Mouse (Mus musculus): Measurements from ENCODE around the gene Pex6. TPM values are rescaled to one million over a fixed set of nuclear protein-coding genes. Genes with fewer than 3 reads are reported as not detected.
"Not testable (repeated sequence)": the region's sequence is repeated elsewhere in the genome, so short reads cannot be mapped to it uniquely, and the experiment has no call there.

Gene Pex6
- polyA plus RNA-seq, 1 experiment, result 74.9 TPM

- Histone ChIP-seq H3K4me3 (ENCODE audit: low read depth, low read length) (no peak within 1 kb of the TSS), H3K27ac (ENCODE audit: insufficient read depth, low read depth, low read length) (no peak within 1 kb of the TSS), H3K36me3 (ENCODE audit: control insufficient read depth, insufficient read depth, low read length) (no peaks in the 10 kb centered on the region), H3K4me1 (ENCODE audit: control insufficient read depth, insufficient read depth, insufficient read length, low read length) (no peaks in the 10 kb centered on the region; the same call in 1 of the 2 replicates), H3K27me3 (ENCODE audit: control insufficient read depth, insufficient read depth, low read length) (no peaks in the 10 kb centered on the region)
- WGBS, result 67% methylated on average over 2 of the region's 2 CpGs
- TF ChIP-seq CTCF (IDR thresholded peaks at IDR 0.05; ENCODE audit: extremely low read depth, insufficient read length, insufficient replicate concordance, low read depth, low read length) (no peak), POLR2A (IDR thresholded peaks at IDR 0.05; ENCODE audit: low read depth, low read length) (no peak)
Observed at GRCm38 (mm10) chr17:46763544-46763943, 52.3 kb downstream of the Pex6 start, which contains the start of gene Ptcra. Ptcra (minus strand) TSS chr17:46763712.

GRCm38 (mm10) chr17:46764916-46765315, 53.7 kb downstream of the Pex6 start:
- H3K27ac ChIP-seq (ENCODE audit: insufficient read depth, low read depth, low read length); H3K27me3 ChIP-seq (ENCODE audit: control insufficient read depth, insufficient read depth, low read length); H3K36me3 ChIP-seq (ENCODE audit: control insufficient read depth, insufficient read depth, low read length); H3K4me3 ChIP-seq (ENCODE audit: low read depth, low read length); H3K4me1 ChIP-seq (ENCODE audit: control insufficient read depth, insufficient read depth, insufficient read length, low read length): not testable (repeated sequence)
- 57% methylated on average over 9 of the region's 9 CpGs for WGBS

- H3K36me3 ChIP-seq (ENCODE audit: control insufficient read depth, insufficient read depth, low read length), result no peaks in the 10 kb centered on the region
- WGBS, result 44% methylated on average over 8 of the region's 8 CpGs
- no peaks in the 10 kb centered on the region for H3K27me3 ChIP-seq (ENCODE audit: control insufficient read depth, insufficient read depth, low read length)
- TF ChIP-seq CTCF (IDR thresholded peaks at IDR 0.05; ENCODE audit: extremely low read depth, insufficient read length, insufficient replicate concordance, low read depth, low read length) (no peak), POLR2A (IDR thresholded peaks at IDR 0.05; ENCODE audit: low read depth, low read length) (no peak)
- no peak overlapping the region for H3K27ac ChIP-seq (ENCODE audit: insufficient read depth, low read depth, low read length)
- no peak overlapping the region for H3K4me3 ChIP-seq (ENCODE audit: low read depth, low read length)
- no peaks in the 10 kb centered on the region; the same call in none of the 2 replicates for H3K4me1 ChIP-seq (ENCODE audit: control insufficient read depth, insufficient read depth, insufficient read length, low read length)
Observed at GRCm38 (mm10) chr17:46767868-46768267, 56.6 kb downstream of the Pex6 start.

- Histone ChIP-seq H3K4me3 (ENCODE audit: low read depth, low read length) (no peak overlapping the region), H3K27ac (ENCODE audit: insufficient read depth, low read depth, low read length) (no peak overlapping the region), H3K36me3 (ENCODE audit: control insufficient read depth, insufficient read depth, low read length) (peaks cover 8% of the 10 kb centered on the region), H3K4me1 (ENCODE audit: control insufficient read depth, insufficient read depth, insufficient read length, low read length) (no peaks in the 10 kb centered on the region; the same call in none of the 2 replicates), H3K27me3 (ENCODE audit: control insufficient read depth, insufficient read depth, low read length) (no peaks in the 10 kb centered on the region)
- 94% methylated on average over 11 of the region's 11 CpGs for WGBS
- TF ChIP-seq POLR2A (IDR thresholded peaks at IDR 0.05; ENCODE audit: low read depth, low read length) (no peak), CTCF (IDR thresholded peaks at IDR 0.05; ENCODE audit: extremely low read depth, insufficient read length, insufficient replicate concordance, low read depth, low read length) (no peak)
Observed at GRCm38 (mm10) chr17:46770546-46770945, 59.3 kb downstream of the Pex6 start.

- Histone ChIP-seq H3K4me3 (ENCODE audit: low read depth, low read length) (no peak overlapping the region), H3K27me3 (ENCODE audit: control insufficient read depth, insufficient read depth, low read length) (no peaks in the 10 kb centered on the region), H3K36me3 (ENCODE audit: control insufficient read depth, insufficient read depth, low read length) (peaks cover 13% of the 10 kb centered on the region), H3K27ac (ENCODE audit: insufficient read depth, low read depth, low read length) (no peak overlapping the region), H3K4me1 (ENCODE audit: control insufficient read depth, insufficient read depth, insufficient read length, low read length) (no peaks in the 10 kb centered on the region; the same call in none of the 2 replicates)
- TF ChIP-seq POLR2A (IDR thresholded peaks at IDR 0.05; ENCODE audit: low read depth, low read length), result no peak
- TF ChIP-seq CTCF (IDR thresholded peaks at IDR 0.05; ENCODE audit: extremely low read depth, insufficient read length, insufficient replicate concordance, low read depth, low read length), result no peak
- 85% methylated on average over 4 of the region's 4 CpGs for WGBS
Observed at GRCm38 (mm10) chr17:46771025-46771424, 59.8 kb downstream of the Pex6 start.

GRCm38 (mm10) chr17:46771616-46772015, 60.4 kb downstream of the Pex6 start:
- Histone ChIP-seq H3K4me3 (ENCODE audit: low read depth, low read length) (no peak overlapping the region), H3K36me3 (ENCODE audit: control insufficient read depth, insufficient read depth, low read length) (peaks cover 17% of the 10 kb centered on the region), H3K27me3 (ENCODE audit: control insufficient read depth, insufficient read depth, low read length) (no peaks in the 10 kb centered on the region), H3K27ac (ENCODE audit: insufficient read depth, low read depth, low read length) (no peak overlapping the region), H3K4me1 (ENCODE audit: control insufficient read depth, insufficient read depth, insufficient read length, low read length) (no peaks in the 10 kb centered on the region; the same call in none of the 2 replicates)
- TF ChIP-seq CTCF (IDR thresholded peaks at IDR 0.05; ENCODE audit: extremely low read depth, insufficient read length, insufficient replicate concordance, low read depth, low read length), result no peak
- TF ChIP-seq POLR2A (IDR thresholded peaks at IDR 0.05; ENCODE audit: low read depth, low read length), result no peak
- 58% methylated on average over 17 of the region's 17 CpGs for WGBS

- Histone ChIP-seq H3K4me3 (ENCODE audit: low read depth, low read length) (peak overlapping the region; percentile 79), H3K27me3 (ENCODE audit: control insufficient read depth, insufficient read depth, low read length) (no peaks in the 10 kb centered on the region), H3K27ac (ENCODE audit: insufficient read depth, low read depth, low read length) (0 out of 2 replicates have a peak overlapping the region, but pooled peaks have one; percentile 23), H3K36me3 (ENCODE audit: control insufficient read depth, insufficient read depth, low read length) (peaks cover 17% of the 10 kb centered on the region), H3K4me1 (ENCODE audit: control insufficient read depth, insufficient read depth, insufficient read length, low read length) (no peaks in the 10 kb centered on the region; the same call in none of the 2 replicates)
- TF ChIP-seq CTCF (IDR thresholded peaks at IDR 0.05; ENCODE audit: extremely low read depth, insufficient read length, insufficient replicate concordance, low read depth, low read length) (no peak), POLR2A (IDR thresholded peaks at IDR 0.05; ENCODE audit: low read depth, low read length) (no peak)
- 2% methylated on average over 5 of the region's 5 CpGs for WGBS
Observed at GRCm38 (mm10) chr17:46772038-46772403, 60.8 kb downstream of the Pex6 start.

Data from small intestine, adult 2 months (tissue).